Mouse (Mus musculus) heart, adult 11 months (tissue): ENCODE measurements around the gene C2cd4b.

Source experiments
- DNase-seq: peaks from one replicate; pipeline ENCODE4 v3.0.0; 2022

C2cd4b gene

DNA sequence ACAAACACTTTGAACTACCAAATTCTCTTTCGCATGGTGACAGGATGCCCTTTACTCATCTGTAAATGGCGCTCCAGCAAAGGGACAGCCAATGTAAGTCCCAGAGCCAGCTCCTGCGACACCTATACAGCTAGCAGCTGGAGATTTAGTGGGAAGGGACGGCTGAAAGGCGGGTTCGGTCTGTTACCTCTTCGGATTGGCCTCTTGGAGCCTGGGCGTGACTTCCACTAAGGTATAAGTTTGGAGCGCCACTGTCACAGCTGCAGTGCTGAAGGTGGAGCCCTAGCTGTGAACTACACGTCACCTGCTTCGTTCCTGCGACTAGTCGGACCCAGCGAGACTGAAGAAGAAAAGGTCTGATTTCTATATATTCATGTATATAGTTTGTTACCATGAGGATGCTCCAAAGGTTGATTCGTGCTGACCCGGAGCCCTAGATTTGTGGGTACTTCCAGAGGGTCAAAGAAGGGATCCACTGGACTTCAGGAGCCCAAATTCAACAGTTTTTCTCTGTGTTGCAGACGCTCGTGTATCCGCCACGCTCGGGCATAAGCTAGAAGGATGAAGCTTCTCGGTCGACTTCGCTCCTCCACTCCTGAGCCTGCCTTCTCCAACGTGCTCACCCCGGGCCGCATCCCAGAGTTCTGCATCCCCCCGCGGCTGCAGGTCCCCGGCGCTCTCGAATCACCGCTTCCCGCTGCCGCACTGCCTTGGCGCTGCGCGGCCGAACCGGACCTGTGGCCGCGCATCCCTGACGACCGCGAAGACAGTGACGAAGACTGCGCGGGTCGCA lies at the start of gene C2cd4b:
Gene C2cd4b, plus strand, starts transcription at position 275 of the 793 bp plus-strand sequence.
- DNase-seq = peak; percentile 92

DNA sequence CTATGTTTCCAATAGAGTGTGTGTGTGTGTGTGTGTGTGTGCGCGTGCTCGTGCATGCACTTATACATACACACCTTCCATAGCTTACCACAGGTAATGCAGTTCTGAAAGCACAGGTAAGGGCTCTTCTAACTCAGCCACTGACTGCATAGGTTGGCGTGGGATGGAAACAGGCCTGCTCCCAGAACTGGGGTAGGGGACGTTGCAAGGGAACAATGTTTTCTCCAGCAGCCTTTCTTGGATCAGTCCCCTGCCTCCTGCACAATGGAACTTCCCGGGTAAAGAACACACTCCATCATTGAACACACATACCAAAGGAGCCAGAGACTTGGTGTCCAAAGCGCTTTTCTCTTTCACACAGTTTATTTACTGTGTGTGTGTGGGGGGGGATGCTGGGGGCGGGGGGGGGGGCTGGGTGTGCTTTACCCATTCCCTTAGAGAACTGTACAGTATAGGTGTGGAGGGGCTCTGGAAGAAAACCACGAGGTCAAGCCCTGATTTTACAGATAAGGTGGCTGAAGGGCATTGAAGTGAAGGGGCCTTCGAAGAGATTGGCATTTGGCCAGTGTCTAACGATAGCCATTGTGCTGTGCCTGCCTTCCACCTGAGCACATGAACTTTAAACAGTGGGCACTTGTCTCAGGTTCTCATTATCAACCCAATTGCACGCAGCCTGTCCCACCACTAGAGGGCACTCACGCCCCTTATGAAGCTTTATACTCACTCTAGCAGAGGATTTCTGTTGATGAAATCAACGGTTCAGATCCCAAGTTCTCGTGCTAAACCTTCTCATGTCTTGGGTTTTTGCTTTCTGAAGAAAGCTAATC lies 48.0 kb upstream of the C2cd4b start:
- DNase-seq = peak; percentile 83

DNA sequence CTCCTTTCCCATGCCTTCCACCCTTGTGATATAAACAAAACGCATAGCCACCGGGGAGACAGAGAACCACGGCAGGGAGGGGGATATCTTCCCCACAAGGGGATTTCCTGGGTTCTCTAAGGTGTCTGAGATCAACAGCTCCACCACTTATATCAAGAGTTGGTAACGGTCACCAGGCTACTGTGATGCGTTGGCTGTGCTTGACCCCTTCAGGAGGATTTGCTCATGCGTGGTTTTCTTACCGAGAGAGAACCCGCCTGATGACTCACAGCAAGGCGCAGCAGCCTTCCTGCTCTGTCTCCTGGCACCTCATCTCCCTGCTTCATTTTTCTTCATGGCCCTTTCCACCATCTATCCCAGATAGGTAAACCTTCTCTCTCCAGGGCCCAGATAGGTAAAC lies 47.1 kb upstream of the C2cd4b start:
- peak; percentile 80 for DNase-seq

DNA sequence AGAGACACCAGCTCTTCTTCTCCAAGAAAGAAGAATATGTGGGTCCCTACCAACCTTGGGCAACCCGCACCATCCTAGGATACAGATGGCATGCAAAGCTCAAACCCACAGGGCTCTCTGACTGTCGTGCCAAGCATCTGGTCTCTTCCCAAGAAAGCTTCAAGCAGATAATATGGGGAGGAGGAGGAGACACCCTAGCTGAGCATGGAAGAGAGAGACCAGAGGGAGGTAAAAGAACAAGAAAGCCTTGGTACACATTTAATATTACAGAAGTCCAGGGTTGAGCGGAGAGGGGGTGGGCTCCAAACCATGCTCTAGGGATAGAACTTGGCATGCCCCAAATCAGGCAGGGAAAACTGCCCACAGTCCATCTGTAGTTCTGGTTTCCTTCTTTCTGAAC lies 42.2 kb upstream of the C2cd4b start:
- DNase-seq = peak; percentile 37

- DNase-seq = peak; percentile 63
These were observed 40.6 kb upstream of the C2cd4b start for GRCm38 (mm10) chr9:67718596-67718995.

- peak; percentile 58 for DNase-seq
These were observed 39.1 kb upstream of the C2cd4b start for GRCm38 (mm10) chr9:67720150-67720549.

DNA sequence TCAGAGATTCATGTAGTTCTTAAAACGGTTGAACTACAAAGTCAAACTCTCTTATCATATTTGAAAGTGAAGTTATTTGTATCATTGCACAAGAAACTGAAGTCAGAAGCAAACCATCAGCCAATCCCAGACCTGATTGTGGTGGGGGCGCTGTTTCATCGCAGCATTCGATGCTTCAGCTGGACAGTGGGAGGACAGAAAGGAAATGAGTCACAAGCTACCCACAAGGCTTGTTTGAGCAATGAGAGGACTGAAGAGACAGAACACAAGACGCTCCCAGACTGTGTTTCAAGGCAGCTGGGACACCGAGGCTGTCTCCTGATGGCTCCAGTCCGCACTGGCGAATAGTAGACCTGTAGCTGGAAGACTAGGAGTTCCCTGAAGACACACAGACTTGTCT lies 36.9 kb upstream of the C2cd4b start:
- peak; percentile 95 for DNase-seq

DNA sequence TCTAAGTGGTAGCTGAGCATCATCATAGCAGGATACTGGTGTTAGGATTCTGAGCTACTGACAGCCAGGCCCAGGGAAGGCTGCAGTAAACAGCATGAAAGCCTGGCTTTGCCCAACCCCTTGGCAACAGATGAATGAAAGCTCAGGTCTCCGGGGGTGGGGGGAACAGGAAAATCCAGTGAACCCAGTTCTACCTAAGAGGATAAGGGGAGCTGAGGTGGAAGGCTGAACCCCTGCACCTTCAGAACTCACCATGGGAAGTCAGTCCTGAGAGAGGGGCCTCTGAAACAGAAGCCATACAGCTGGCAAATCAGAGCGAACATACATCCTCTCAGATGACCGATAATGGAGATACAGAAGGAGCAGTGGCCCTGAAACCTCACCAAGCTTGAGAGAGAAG lies 34.0 kb upstream of the C2cd4b start:
- peak; percentile 73 for DNase-seq

GRCm38 (mm10) chr9:67733716-67734115 lies 25.5 kb upstream of the C2cd4b start:
- DNase-seq = peak; percentile 78

- DNase-seq = peak; percentile 76
These were observed 23.8 kb upstream of the C2cd4b start for GRCm38 (mm10) chr9:67735426-67735825.

- peak; percentile 56 for DNase-seq
These were observed 18.0 kb upstream of the C2cd4b start for GRCm38 (mm10) chr9:67741256-67741655.

DNA sequence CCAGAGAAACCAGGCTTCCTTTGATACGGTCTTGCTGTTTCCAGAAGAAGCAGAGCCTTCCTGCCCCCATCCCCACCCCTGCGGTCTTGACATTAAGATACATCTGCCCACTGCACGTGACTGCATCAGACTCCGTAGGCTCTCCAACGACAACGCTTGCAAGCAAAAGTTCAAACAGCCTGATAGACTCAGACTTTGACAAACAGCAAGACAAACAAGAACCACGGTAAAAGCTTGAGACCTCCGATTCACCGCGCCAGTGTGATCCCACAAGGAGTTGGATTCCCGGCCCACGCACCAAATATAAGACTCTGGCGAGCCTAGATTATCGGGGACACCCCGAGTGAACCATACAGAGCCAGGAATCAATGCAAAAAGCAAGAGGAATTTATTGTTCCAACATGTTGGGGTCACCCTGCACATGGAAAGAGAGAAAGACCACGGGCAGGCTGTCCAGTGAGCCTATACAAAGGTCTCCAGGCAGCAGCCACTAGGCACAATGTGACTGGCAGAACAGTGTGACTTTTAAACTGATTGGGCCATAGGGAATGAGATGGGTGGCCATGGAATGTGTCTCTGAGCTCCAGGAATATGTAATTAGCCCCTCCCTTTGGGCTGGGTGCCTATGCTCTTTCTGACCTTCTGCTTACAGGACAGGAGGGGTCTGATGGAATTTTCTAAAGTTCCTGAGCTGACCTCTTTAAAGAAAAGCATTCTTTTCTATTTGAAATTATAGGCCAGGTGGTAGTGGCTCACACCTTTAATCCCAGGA lies 5.6 kb upstream of the C2cd4b start:
- peak; percentile 81 for DNase-seq

DNA sequence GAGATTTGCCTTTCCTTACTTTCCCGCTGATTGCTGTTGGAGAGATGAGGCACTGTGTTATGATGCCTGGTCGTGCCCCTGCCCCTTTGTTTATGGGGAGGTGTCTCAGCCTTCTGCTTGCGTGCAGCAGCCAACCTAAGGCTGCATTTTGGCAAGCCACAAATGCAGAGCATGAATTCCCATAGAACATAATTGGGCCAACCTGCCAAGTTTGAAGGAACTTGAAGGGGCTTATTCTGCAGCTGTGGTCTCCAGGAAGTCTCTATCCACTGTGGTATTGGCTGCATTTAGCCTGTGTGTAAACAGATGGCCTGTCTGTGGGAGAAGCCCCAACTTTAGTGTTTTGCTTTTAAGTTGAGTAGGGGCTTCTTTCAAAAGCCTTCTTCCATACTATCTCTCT lies 4.5 kb upstream of the C2cd4b start:
- peak; percentile 28 for DNase-seq

- DNase-seq = peak; percentile 89
These were observed 551 bp upstream of the C2cd4b start for GRCm38 (mm10) chr9:67758686-67759085.

GRCm38 (mm10) chr9:67759956-67760764 lies 923 bp downstream of the C2cd4b start:
- DNase-seq = peak; percentile 94

DNA sequence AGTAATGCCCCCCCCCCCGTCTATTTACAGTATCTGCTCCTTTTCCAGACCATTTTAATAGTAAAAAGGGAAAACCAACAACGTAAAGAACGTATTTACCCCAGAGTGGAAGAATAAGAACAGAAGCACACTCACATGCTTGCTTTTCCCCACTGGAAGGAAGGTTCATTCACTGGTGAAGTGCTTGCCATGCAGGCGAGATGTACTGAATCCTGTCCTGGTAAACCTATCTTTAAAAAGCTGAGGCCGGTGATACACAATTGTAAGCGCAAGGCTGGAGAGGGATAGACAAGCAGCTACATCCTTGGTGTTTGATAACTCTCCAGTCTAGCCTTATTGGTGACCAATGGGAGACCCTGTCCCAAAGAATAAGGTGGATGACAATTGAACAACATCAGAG lies 1.8 kb downstream of the C2cd4b start:
- DNase-seq = peak; percentile 9

- DNase-seq = peak; percentile 54
These were observed 4.1 kb downstream of the C2cd4b start for GRCm38 (mm10) chr9:67763326-67763725.

GRCm38 (mm10) chr9:67766405-67766804 lies 7.2 kb downstream of the C2cd4b start:
- DNase-seq = peak; percentile 55

- DNase-seq = peak; percentile 95
These were observed 7.7 kb downstream of the C2cd4b start for GRCm38 (mm10) chr9:67766948-67767347.

DNA sequence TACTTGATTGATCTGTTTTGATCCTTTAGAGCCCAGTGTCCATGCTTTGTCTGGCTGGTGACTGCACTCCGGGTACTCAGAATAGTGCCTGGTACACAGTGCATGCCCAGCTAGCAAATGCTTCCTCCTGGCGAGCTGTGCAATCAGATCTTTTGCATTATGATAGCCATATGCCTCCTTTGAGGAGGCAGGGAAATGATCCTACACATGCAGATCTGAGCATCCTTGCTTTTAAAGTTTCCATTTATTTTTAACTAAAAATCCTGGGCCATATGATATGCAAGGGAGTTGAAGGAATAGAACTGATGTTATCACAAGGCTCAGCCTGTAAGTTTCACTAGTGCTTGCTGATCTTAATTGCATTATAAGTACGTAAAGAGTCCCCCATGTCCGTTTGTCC lies 9.6 kb downstream of the C2cd4b start:
- DNase-seq = peak; percentile 52

GRCm38 (mm10) chr9:67769401-67769800 lies 10.2 kb downstream of the C2cd4b start:
- DNase-seq = peak; percentile 53

- no peak for DNase-seq
These were observed 12.1 kb downstream of the C2cd4b start for GRCm38 (mm10) chr9:67771293-67771692.
